Mouse (Mus musculus) embryonic facial prominence, embryonic 15.5 days (tissue): Measurements from ENCODE around the gene Prim2. TPM values are rescaled to one million over a fixed set of nuclear protein-coding genes. Genes with fewer than 3 reads are reported as not detected.

Experiments used
- ATAC-seq: fragments of 200-750 bp; cut with Nextera tagmentation; 2 replicates; pipeline ENCODE4 v1.8.0; 2017; ENCODE audit warnings: low read depth, moderate TSS enrichment; ENCODE audit not compliant: insufficient number of reproducible peaks, low FRiP score, low TSS enrichment
- H3K27ac ChIP-seq: fragments of 300-500 bp; sonication (generic); replicated peaks from 2 replicates; pipeline ENCODE4 v1.5.1; 2015; ENCODE audit warnings: mild to moderate bottlenecking, inconsistent platforms
- H3K27me3 ChIP-seq: fragments of 300-500 bp; sonication (generic); 2 replicates; pipeline ENCODE4 v1.6.1; 2015; ENCODE audit warnings: inconsistent platforms
- H3K36me3 ChIP-seq: fragments of 300-500 bp; sonication (generic); 2 replicates; pipeline ENCODE4 v1.6.1; 2015; ENCODE audit warnings: mild to moderate bottlenecking, inconsistent platforms
- H3K4me1 ChIP-seq: fragments of 300-500 bp; sonication (generic); 2 replicates; pipeline ENCODE4 v1.6.1; 2015; ENCODE audit warnings: inconsistent platforms
- H3K4me2 ChIP-seq: fragments of 300-500 bp; sonication (generic); replicated peaks from 2 replicates; pipeline ENCODE4 v1.6.1; 2015; ENCODE audit warnings: mild to moderate bottlenecking, inconsistent platforms
- H3K4me3 ChIP-seq: fragments of 300-500 bp; sonication (generic); replicated peaks from 2 replicates; pipeline ENCODE4 v1.5.1; 2015; ENCODE audit warnings: mild to moderate bottlenecking, inconsistent platforms
- H3K9ac ChIP-seq: fragments of 300-500 bp; sonication (generic); 2 replicates; pipeline ENCODE4 v1.6.1; 2015; ENCODE audit warnings: inconsistent platforms
- H3K9me3 ChIP-seq: fragments of 300-500 bp; sonication (generic); replicated peaks from 2 replicates; pipeline ENCODE4 v1.6.1; 2016; ENCODE audit warnings: inconsistent platforms
- WGBS: fragments of 180-500 bp; shearing (Covaris S2); methylation state at CpG from one replicate; pipeline ENCODE4 v1.1.7; 2015; 5-methylcytosine and 5-hydroxymethylcytosine counted together
- polyA plus RNA-seq: library from polyadenylated mRNA; unstranded; fragments of >200 nt; fragmentation: Nextera tagmentation; extraction: Ambion mirVana; gene quantifications from 2 replicates; pipeline ENCODE4 v1.2.1, GENCODE M21; 2015

The Prim2 gene
- polyA plus RNA-seq, 1 experiment from 2014 or later: 30.3 TPM

DNA sequence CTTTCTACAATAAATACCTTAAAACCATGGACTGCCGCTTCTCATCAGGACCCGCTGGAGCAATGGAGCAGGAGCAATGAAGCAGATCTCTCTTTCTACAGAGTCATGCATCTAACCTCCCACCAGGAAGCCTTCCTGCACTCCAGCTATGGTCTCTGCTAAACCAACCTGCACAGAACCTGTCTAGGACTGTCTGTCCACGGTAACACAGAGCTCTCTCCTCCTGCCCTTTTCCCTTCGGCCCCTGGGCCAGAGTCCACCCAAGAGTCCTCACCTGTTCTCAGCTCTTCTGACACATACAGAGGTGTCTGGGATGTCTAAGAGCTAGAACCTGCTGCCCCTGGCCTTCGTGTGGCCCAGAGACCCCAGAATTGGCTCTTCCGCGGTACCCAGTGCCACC, 11.3 kb upstream of the Prim2 start:
- no peak for ATAC-seq
- Histone ChIP-seq H3K9ac (no peak overlapping the region), H3K27me3 (no peaks in the 10 kb centered on the region), H3K36me3 (no peaks in the 10 kb centered on the region), H3K4me2 (no peak overlapping the region), H3K27ac (no peak overlapping the region), H3K4me3 (no peak overlapping the region), H3K4me1 (no peaks in the 10 kb centered on the region), H3K9me3 (no peaks in the 10 kb centered on the region)
- WGBS: 88% methylated on average over 7 of the region's 7 CpGs

- Histone ChIP-seq H3K9ac (no peak overlapping the region), H3K4me3 (no peak overlapping the region), H3K9me3 (no peaks in the 10 kb centered on the region), H3K4me1 (no peaks in the 10 kb centered on the region), H3K27me3 (no peaks in the 10 kb centered on the region), H3K36me3 (no peaks in the 10 kb centered on the region), H3K4me2 (no peak overlapping the region), H3K27ac (no peak overlapping the region)
- WGBS: 47% methylated on average over 3 of the region's 4 CpGs
- no peak for ATAC-seq
Measured at GRCm38 (mm10) chr1:33680435-33680834, 10.8 kb upstream of the Prim2 start.

- Histone ChIP-seq H3K9ac (no peak overlapping the region), H3K9me3 (no peaks in the 10 kb centered on the region), H3K27me3 (no peaks in the 10 kb centered on the region), H3K36me3 (no peaks in the 10 kb centered on the region), H3K27ac (no peak overlapping the region), H3K4me2 (no peak overlapping the region), H3K4me1 (peaks cover 7% of the 10 kb centered on the region), H3K4me3 (no peak overlapping the region)
- ATAC-seq: no peak
- 54% methylated on average over 17 of the region's 17 CpGs for whole genome bisulfite sequencing
Measured at GRCm38 (mm10) chr1:33673158-33673960, 3.8 kb upstream of the Prim2 start.

DNA sequence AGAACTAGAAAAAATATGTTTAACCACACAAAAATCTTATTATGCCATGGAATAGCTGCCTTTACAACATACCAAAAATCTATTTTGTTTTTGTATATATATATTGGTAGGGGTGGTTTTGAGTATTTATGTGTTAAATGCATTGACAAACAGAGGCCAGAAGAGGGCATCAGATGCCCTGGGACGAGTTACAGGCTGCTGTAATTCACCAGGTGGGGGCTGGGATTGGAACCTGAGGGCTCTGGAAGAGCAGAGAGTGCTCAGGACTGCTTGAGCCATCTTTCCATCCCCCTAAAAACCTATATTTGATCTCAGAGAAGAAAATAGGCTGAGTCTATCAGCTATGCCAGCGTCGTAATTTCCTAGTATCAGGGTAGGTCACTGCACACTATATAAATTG, 2.9 kb upstream of the Prim2 start:
- no peak for ATAC-seq
- Histone ChIP-seq H3K27ac (no peak overlapping the region), H3K4me2 (no peak overlapping the region), H3K9me3 (no peaks in the 10 kb centered on the region), H3K27me3 (no peaks in the 10 kb centered on the region), H3K9ac (no peak overlapping the region), H3K4me3 (no peak overlapping the region), H3K4me1 (peaks cover 7% of the 10 kb centered on the region), H3K36me3 (0 out of 2 replicates have a peak, but pooled peaks cover 5% of the 10 kb centered on the region)
- WGBS: 23% methylated on average over 3 of the region's 3 CpGs

DNA sequence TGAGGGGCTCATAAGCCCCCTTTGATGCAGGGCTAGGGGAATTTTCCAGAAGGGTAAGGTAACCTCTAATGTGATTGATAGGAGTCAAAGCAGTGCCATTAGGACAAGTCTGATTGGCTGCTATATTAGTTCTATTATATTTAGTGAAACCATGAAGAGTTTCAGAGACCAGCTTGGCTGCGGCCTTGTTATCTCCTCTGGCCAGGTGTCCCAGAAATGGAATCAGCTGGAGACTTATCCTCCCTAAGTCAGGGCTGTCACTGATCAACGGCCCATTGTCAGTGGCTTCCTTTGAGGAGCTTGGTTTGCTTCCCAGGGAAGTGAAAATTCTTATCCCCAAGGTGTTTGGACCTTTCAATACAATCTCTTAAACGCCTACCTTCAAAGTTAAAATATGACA, 2.5 kb upstream of the Prim2 start:
- WGBS: 69% methylated on average over 3 of the region's 3 CpGs
- H3K9me3 ChIP-seq: no peaks in the 10 kb centered on the region
- H3K36me3 ChIP-seq: 0 out of 2 replicates have a peak, but pooled peaks cover 6% of the 10 kb centered on the region
- ATAC-seq: no peak
- no peaks in the 10 kb centered on the region for H3K27me3 ChIP-seq
- H3K4me2 ChIP-seq: no peak overlapping the region
- no peak overlapping the region for H3K4me3 ChIP-seq
- H3K9ac ChIP-seq: no peak overlapping the region
- H3K27ac ChIP-seq: no peak overlapping the region
- H3K4me1 ChIP-seq: peaks cover 7% of the 10 kb centered on the region

GRCm38 (mm10) chr1:33671441-33671840, 1.8 kb upstream of the Prim2 start:
- Histone ChIP-seq H3K4me2 (no peak overlapping the region), H3K27ac (no peak overlapping the region), H3K27me3 (no peaks in the 10 kb centered on the region), H3K36me3 (peaks cover 10% of the 10 kb centered on the region; the same call in 1 of the 2 replicates), H3K4me3 (no peak overlapping the region), H3K9me3 (no peaks in the 10 kb centered on the region), H3K9ac (no peak overlapping the region), H3K4me1 (peaks cover 7% of the 10 kb centered on the region)
- WGBS: 55% methylated on average over 5 of the region's 5 CpGs
- ATAC-seq: no peak

DNA sequence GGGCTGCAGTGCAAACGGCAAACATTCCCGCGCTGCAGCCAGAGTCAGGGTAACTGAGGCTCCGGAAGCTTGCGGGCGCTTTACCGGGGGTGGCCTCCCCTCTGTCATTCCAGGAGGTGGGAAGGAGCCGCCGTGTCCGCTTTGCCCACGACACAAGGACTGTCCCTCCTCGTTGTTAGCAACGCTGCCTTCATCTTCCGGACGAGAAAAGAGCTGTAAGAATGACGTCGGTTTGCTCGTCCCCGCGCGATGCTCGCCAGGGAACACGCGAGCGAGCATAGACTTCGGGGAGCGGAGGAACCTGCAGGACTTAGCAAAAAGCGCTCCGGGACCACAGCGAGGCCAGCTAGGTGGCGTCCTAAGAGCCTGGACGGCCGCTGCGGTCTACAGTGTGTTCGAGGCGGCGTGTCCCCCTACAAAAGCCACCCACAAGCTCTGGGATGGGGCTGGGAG, 595 bp upstream of the Prim2 start:
- H3K27ac ChIP-seq: peak overlapping the region; percentile 83
- peak; percentile 60 for ATAC-seq
- under 1% methylated on average over 37 of the region's 37 CpGs for WGBS
- peaks cover 7% of the 10 kb centered on the region for H3K4me1 ChIP-seq
- H3K4me2 ChIP-seq: peak overlapping the region; percentile 90
- peak overlapping the region; percentile 76 for H3K4me3 ChIP-seq
- H3K27me3 ChIP-seq: no peaks in the 10 kb centered on the region
- H3K9ac ChIP-seq: peak overlapping the region; percentile 64
- no peaks in the 10 kb centered on the region for H3K9me3 ChIP-seq
- peaks cover 21% of the 10 kb centered on the region; the same call in 1 of the 2 replicates for H3K36me3 ChIP-seq

GRCm38 (mm10) chr1:33663605-33664117, 5.9 kb downstream of the Prim2 start:
- Histone ChIP-seq H3K4me2 (no peak overlapping the region), H3K4me1 (peaks cover 2% of the 10 kb centered on the region; the same call in 1 of the 2 replicates), H3K9me3 (no peaks in the 10 kb centered on the region), H3K27ac (no peak overlapping the region), H3K4me3 (no peak overlapping the region), H3K27me3 (no peaks in the 10 kb centered on the region), H3K9ac (no peak overlapping the region), H3K36me3 (peaks cover 46% of the 10 kb centered on the region)
- ATAC-seq: no peak
- 87% methylated on average over 19 of the region's 19 CpGs for WGBS

DNA sequence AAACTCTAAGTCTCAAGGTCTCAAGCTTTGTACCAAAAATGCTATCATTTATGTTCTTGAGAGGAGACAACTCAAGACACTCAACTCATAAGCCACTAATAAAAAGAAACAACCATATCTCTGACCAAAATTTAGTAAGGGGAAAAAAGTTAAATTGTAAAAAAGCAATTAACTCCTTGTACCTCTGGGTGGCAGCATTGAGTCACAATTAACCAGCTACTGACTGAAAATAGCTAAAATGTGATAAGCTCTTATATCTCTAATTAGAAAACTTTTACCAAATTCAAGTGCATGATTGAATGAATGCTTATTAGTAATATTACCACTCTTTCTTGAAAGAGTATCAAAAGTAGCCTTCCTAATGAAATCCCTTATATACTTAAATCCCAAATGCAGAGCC, 6.4 kb downstream of the Prim2 start:
- Histone ChIP-seq H3K36me3 (peaks cover 46% of the 10 kb centered on the region), H3K4me3 (no peak overlapping the region), H3K27me3 (no peaks in the 10 kb centered on the region), H3K9ac (no peak overlapping the region), H3K4me2 (no peak overlapping the region), H3K9me3 (no peaks in the 10 kb centered on the region), H3K27ac (no peak overlapping the region), H3K4me1 (no peaks in the 10 kb centered on the region)
- no peak for ATAC-seq

DNA sequence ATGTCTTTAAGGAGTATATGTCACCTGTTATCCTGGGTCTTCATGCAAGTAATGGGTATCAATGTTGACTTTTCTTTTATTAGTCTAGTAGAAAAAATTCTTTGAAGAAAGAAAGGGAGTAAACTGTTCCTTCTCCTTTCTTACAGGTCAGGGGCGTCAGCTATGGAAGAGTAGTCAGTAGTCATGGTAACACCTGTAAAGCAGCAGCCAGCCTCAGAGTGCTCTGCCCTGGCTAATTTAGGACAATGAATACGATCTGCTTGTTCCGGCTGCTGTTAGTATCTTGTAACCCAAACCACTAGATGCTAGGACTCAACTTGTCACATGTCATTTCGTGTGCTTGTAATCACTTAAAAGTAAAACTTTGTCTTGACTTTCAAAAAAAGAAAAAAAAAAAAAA, 11.3 kb downstream of the Prim2 start:
- no peaks in the 10 kb centered on the region for H3K4me1 ChIP-seq
- H3K9me3 ChIP-seq: no peaks in the 10 kb centered on the region
- H3K9ac ChIP-seq: no peak overlapping the region
- no peak overlapping the region for H3K4me3 ChIP-seq
- H3K27ac ChIP-seq: no peak overlapping the region
- peaks cover 22% of the 10 kb centered on the region for H3K36me3 ChIP-seq
- WGBS: 70% methylated on average over 4 of the region's 4 CpGs
- no peaks in the 10 kb centered on the region for H3K27me3 ChIP-seq
- H3K4me2 ChIP-seq: no peak overlapping the region
- no peak for ATAC-seq

DNA sequence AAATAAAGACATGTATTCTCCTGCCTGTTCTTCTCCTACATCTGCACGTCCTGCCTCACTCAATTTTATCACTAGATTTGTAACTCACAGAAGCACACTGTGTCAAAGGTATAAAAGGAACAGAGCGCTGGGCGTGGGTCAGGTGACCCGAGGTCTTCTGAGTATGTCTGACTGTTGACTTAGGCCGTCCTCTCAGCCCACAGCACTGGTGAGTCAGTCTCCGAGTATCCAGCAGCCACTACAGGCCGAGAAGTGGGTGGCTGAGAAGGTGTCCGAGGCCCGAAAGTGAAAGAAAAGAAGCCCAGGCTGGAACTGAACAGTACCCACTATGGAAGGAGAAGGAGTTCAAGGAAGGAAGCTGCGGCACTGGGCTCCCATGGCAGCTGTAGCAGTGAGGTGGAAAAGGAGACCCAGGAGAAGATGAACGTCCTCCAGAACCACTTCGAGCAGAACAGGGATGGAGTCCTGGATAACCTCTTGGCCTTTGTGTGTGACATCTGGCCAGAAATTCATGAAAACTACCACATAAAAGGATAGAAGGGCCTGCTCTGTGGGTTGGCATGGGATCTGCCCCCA, 11.9 kb downstream of the Prim2 start:
- Histone ChIP-seq H3K4me1 (no peaks in the 10 kb centered on the region), H3K4me2 (no peak overlapping the region), H3K4me3 (no peak overlapping the region), H3K9ac (no peak overlapping the region), H3K9me3 (no peaks in the 10 kb centered on the region), H3K36me3 (peaks cover 21% of the 10 kb centered on the region), H3K27ac (no peak overlapping the region), H3K27me3 (no peaks in the 10 kb centered on the region)
- ATAC-seq: no peak
- WGBS: 89% methylated on average over 12 of the region's 12 CpGs
